Mouse (Mus musculus) frontal cortex, adult (tissue): ENCODE measurements at regions not wholly inside any gene's neighbourhood (a gene's known extent, or its start where the extent isn't known, plus 50 kb on each side); places are given as distances from the start of the nearest gene placed in this dataset.

Experiments
- ATAC-seq: cut with Nextera tagmentation; 2 replicates; pipeline ENCODE4 v1.9.2; 2017; ENCODE audit warnings: mild to moderate bottlenecking, moderate library complexity, mixed read lengths; ENCODE audit not compliant: low TSS enrichment

- ATAC-seq = no peak
These were observed 57.8 kb upstream of the Zfand5 start for GRCm38 (mm10) chr19:21214253-21214652.

GRCm38 (mm10) chr19:21193461-21193860 is 78.6 kb upstream of the Zfand5 start:
- ATAC-seq = no peak

GRCm38 (mm10) chr19:21192576-21192975 is 79.5 kb upstream of the Zfand5 start:
- no peak for ATAC-seq

GRCm38 (mm10) chr19:21189216-21189615 is 82.9 kb upstream of the Zfand5 start:
- no peak for ATAC-seq

GRCm38 (mm10) chr19:21186656-21187055 is 85.4 kb upstream of the Zfand5 start:
- no peak for ATAC-seq

GRCm38 (mm10) chr19:21186016-21186415 is 86.1 kb upstream of the Zfand5 start:
- no peak for ATAC-seq

GRCm38 (mm10) chr19:21183028-21183427 is 89.0 kb upstream of the Zfand5 start:
- ATAC-seq = no peak

GRCm38 (mm10) chr19:21179886-21180285 is 92.2 kb upstream of the Zfand5 start:
- ATAC-seq = no peak

- ATAC-seq = no peak
These were observed 96.6 kb upstream of the Zfand5 start for GRCm38 (mm10) chr19:21175426-21175831.

GRCm38 (mm10) chr19:21174636-21175035 is 97.4 kb upstream of the Zfand5 start:
- ATAC-seq = no peak

- no peak for ATAC-seq
These were observed 98.1 kb upstream of the Zfand5 start for GRCm38 (mm10) chr19:21173896-21174483.

- ATAC-seq = no peak
These were observed 100.9 kb upstream of the Zfand5 start for GRCm38 (mm10) chr19:21171191-21171590.

GRCm38 (mm10) chr19:21170785-21171184 is 101.3 kb upstream of the Zfand5 start:
- ATAC-seq = no peak

- ATAC-seq = no peak
These were observed 105.1 kb upstream of the Zfand5 start for GRCm38 (mm10) chr19:21166939-21167338.

GRCm38 (mm10) chr19:21166465-21166860 is 105.6 kb upstream of the Zfand5 start:
- ATAC-seq = no peak

GRCm38 (mm10) chr19:21165763-21166464 is 106.2 kb upstream of the Zfand5 start:
- no peak for ATAC-seq

- ATAC-seq = no peak
These were observed 108.1 kb upstream of the Zfand5 start for GRCm38 (mm10) chr19:21163978-21164377.

- no peak for ATAC-seq
These were observed 111.1 kb upstream of the Zfand5 start for GRCm38 (mm10) chr19:21160946-21161345.

- no peak for ATAC-seq
These were observed 112.6 kb upstream of the Zfand5 start for GRCm38 (mm10) chr19:21159189-21160137.

GRCm38 (mm10) chr19:21154162-21154561 is 117.9 kb upstream of the Zfand5 start:
- ATAC-seq = no peak

GRCm38 (mm10) chr19:21152027-21152426 is 120.1 kb upstream of the Zfand5 start:
- ATAC-seq = peak; percentile 57

- ATAC-seq = no peak
These were observed 121.2 kb upstream of the Zfand5 start for GRCm38 (mm10) chr19:21150849-21151248.

GRCm38 (mm10) chr19:21150241-21150640 is 121.8 kb upstream of the Zfand5 start:
- ATAC-seq = no peak
